Mouse (Mus musculus) retina, postnatal 1 day (tissue): ENCODE measurements at regions not wholly inside any gene's neighbourhood (a gene's known extent, or its start where the extent isn't known, plus 50 kb on each side); places are given as distances from the start of the nearest gene placed in this dataset.

Experiments used
- DNase-seq: peaks from one replicate; pipeline ENCODE4 v3.0.0-alpha.2; 2012

DNA sequence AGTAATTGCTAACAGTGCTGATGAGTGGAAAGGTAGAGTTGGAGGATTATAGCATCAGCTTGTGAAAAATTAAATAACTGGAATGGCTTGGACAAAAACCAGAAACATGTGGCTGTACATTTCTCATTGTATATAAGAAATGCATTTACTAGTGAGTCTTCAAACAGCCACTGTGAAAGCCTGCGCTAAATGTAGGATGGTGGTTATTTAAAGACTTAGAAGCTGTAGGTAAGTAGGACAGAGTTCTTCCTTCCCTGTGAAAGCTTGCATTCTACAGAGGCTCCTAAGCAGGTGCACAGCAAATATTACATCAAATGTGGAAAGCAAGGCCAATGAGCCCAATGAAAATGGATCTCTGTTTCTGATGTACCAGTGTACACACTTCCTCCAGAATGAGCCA, 2999.5 kb upstream of the Gm6569 start:
- DNase-seq: no peak

- DNase-seq: no peak
Observed at GRCm38 (mm10) chr15:70842606-70843005, 2991.8 kb upstream of the Gm6569 start.

DNA sequence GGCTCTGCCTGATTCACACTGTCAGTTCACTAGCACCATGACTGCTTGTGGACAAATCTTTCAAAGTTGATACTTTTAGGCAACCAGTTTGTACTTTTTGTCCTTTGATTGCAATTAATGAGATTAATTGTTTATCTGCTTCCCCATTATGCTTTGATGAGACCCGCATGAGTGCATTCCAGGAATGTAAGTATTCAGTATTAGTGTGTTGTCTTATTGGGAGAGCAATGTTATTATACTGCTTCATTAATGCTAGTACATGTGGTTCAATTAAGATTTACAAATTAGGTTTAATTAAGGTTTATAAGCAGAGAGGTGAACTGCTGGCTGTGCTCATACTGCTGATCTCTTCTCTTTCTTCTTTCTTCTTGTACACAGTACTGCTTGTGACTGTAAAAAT, 2984.7 kb upstream of the Gm6569 start:
- DNase-seq: peak; percentile 87

DNA sequence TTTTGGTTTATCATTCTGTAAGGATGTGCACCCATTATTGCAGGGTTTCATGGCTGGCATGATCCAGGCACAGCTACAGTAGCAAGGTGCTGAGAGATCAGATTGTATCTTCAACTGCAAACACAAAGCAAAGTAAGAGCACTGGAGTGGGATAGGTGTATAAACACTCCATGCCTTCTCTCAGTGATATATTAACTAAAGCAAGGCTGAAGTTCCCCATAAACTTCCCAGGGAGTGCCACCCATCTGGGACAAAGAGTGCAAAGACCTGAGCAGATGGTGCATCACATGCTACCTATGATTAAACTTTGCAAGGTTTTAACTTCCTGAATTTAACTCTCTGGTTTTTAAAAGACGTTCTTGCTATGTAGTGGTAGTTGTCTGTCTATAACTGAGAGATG, 2983.9 kb upstream of the Gm6569 start:
- no peak for DNase-seq
